Mouse (Mus musculus) neural tube, embryonic 12.5 days (tissue): ENCODE measurements around the gene Ncoa6. TPM values are rescaled to one million over a fixed set of nuclear protein-coding genes. Genes with fewer than 3 reads are reported as not detected.

ENCODE experiments used
- ATAC-seq: fragments of 200-750 bp; cut with Nextera tagmentation; 2 replicates; pipeline ENCODE4 v1.8.0; 2017; ENCODE audit warnings: low read depth, mild to moderate bottlenecking, moderate TSS enrichment, moderate library complexity; ENCODE audit not compliant: low FRiP score
- H3K27ac ChIP-seq: fragments of 300-500 bp; sonication (generic); 2 replicates; pipeline ENCODE4 v1.5.1; 2016
- H3K27me3 ChIP-seq: fragments of 300-500 bp; sonication (generic); replicated peaks from 2 replicates; pipeline ENCODE4 v1.6.1; 2016; ENCODE audit warnings: mild to moderate bottlenecking
- H3K36me3 ChIP-seq: fragments of 300-500 bp; sonication (generic); 2 replicates; pipeline ENCODE4 v1.6.1; 2016; ENCODE audit warnings: mild to moderate bottlenecking
- H3K4me1 ChIP-seq: fragments of 300-500 bp; sonication (generic); 2 replicates; pipeline ENCODE4 v1.6.1; 2016
- H3K4me2 ChIP-seq: fragments of 300-500 bp; sonication (generic); replicated peaks from 2 replicates; pipeline ENCODE4 v1.6.1; 2016; ENCODE audit warnings: mild to moderate bottlenecking
- H3K4me3 ChIP-seq: fragments of 300-500 bp; sonication (generic); 2 replicates; pipeline ENCODE4 v1.5.1; 2016
- H3K9ac ChIP-seq: fragments of 300-500 bp; sonication (generic); 2 replicates; pipeline ENCODE4 v1.6.1; 2016; ENCODE audit warnings: mild to moderate bottlenecking
- H3K9me3 ChIP-seq: fragments of 300-500 bp; sonication (generic); 2 replicates; pipeline ENCODE4 v1.6.1; 2016; ENCODE audit warnings: mild to moderate bottlenecking
- WGBS: fragments of 180-500 bp; shearing (Covaris S2); methylation state at CpG from one replicate; pipeline ENCODE4 v1.1.7; 2016; 5-methylcytosine and 5-hydroxymethylcytosine counted together
- polyA plus RNA-seq: library from polyadenylated mRNA; unstranded; fragments of >200 nt; fragmentation: Nextera tagmentation; extraction: Ambion mirVana; gene quantifications from 2 replicates; pipeline ENCODE4 v1.2.1, GENCODE M21; 2016

Gene Ncoa6
- polyA plus RNA-seq, 1 experiment from 2014 or later = 27.7 TPM

GRCm38 (mm10) chr2:155380261-155381059 lies 93.2 kb downstream of the Ncoa6 start, which contains the start of gene Trp53inp2:
Gene Trp53inp2 (plus strand): TSS chr2:155381059.
- WGBS = 52% methylated on average over 8 of the region's 8 CpGs
- peak within 1 kb of the TSS; percentile 76 for H3K4me3 ChIP-seq
- no peak for ATAC-seq

GRCm38 (mm10) chr2:155376191-155376590 lies 97.5 kb downstream of the Ncoa6 start:
- WGBS = 81% methylated on average over 10 of the region's 10 CpGs

More at GRCm38 (mm10) chr2:155380261-155381059, 93.2 kb downstream of the Ncoa6 start, which contains the start of gene Trp53inp2:
- Histone ChIP-seq H3K27ac (peak within 1 kb of the TSS; percentile 86), H3K4me1 (peaks cover 22% of the 10 kb centered on the region), H3K36me3 (peaks cover 4% of the 10 kb centered on the region; the same call in 1 of the 2 replicates), H3K9me3 (no peaks in the 10 kb centered on the region), H3K9ac (peak within 1 kb of the TSS; percentile 91), H3K4me2 (peak within 1 kb of the TSS; percentile 81), H3K27me3 (0 out of 2 replicates have a peak, but pooled peaks cover 5% of the 10 kb centered on the region)

GRCm38 (mm10) chr2:155374521-155374920 lies 99.2 kb downstream of the Ncoa6 start:
- H3K27ac ChIP-seq = no peak overlapping the region
- 0 out of 2 replicates have a peak, but pooled peaks cover 5% of the 10 kb centered on the region for H3K27me3 ChIP-seq
- H3K4me1 ChIP-seq = no peaks in the 10 kb centered on the region
- H3K4me3 ChIP-seq = no peak overlapping the region
- ATAC-seq = no peak
- no peak overlapping the region for H3K4me2 ChIP-seq
- H3K36me3 ChIP-seq = no peaks in the 10 kb centered on the region
- no peaks in the 10 kb centered on the region for H3K9me3 ChIP-seq
- no peak overlapping the region for H3K9ac ChIP-seq

More at GRCm38 (mm10) chr2:155376191-155376590, 97.5 kb downstream of the Ncoa6 start:
- Histone ChIP-seq H3K9me3 (no peaks in the 10 kb centered on the region), H3K36me3 (no peaks in the 10 kb centered on the region), H3K4me3 (no peak overlapping the region), H3K27me3 (0 out of 2 replicates have a peak, but pooled peaks cover 5% of the 10 kb centered on the region), H3K27ac (no peak overlapping the region), H3K9ac (no peak overlapping the region), H3K4me1 (peaks cover 6% of the 10 kb centered on the region; the same call in 1 of the 2 replicates), H3K4me2 (no peak overlapping the region)
- no peak for ATAC-seq

GRCm38 (mm10) chr2:155373886-155374285 lies 99.8 kb downstream of the Ncoa6 start:
- Histone ChIP-seq H3K36me3 (no peaks in the 10 kb centered on the region), H3K9ac (no peak overlapping the region), H3K27ac (no peak overlapping the region), H3K4me3 (no peak overlapping the region), H3K4me1 (no peaks in the 10 kb centered on the region), H3K4me2 (no peak overlapping the region), H3K27me3 (no peaks in the 10 kb centered on the region), H3K9me3 (no peaks in the 10 kb centered on the region)
- 88% methylated on average over 1 of the region's 1 CpGs for WGBS
- ATAC-seq = no peak

- no peaks in the 10 kb centered on the region for H3K36me3 ChIP-seq
- WGBS = 72% methylated on average over 1 of the region's 1 CpGs
Observed at GRCm38 (mm10) chr2:155373302-155373701, 100.4 kb downstream of the Ncoa6 start.

GRCm38 (mm10) chr2:155372451-155372850 lies 101.2 kb downstream of the Ncoa6 start:
- no peaks in the 10 kb centered on the region for H3K9me3 ChIP-seq
- no peaks in the 10 kb centered on the region for H3K4me1 ChIP-seq
- no peaks in the 10 kb centered on the region for H3K27me3 ChIP-seq
- no peak for ATAC-seq
- 64% methylated on average over 4 of the region's 4 CpGs for WGBS
- H3K27ac ChIP-seq = no peak overlapping the region
- H3K4me2 ChIP-seq = no peak overlapping the region
- H3K9ac ChIP-seq = no peak overlapping the region
- H3K36me3 ChIP-seq = no peaks in the 10 kb centered on the region
- no peak overlapping the region for H3K4me3 ChIP-seq

More at GRCm38 (mm10) chr2:155373302-155373701, 100.4 kb downstream of the Ncoa6 start:
- Histone ChIP-seq H3K4me1 (no peaks in the 10 kb centered on the region), H3K27ac (no peak overlapping the region), H3K9ac (no peak overlapping the region), H3K4me2 (no peak overlapping the region), H3K27me3 (no peaks in the 10 kb centered on the region), H3K9me3 (no peaks in the 10 kb centered on the region), H3K4me3 (no peak overlapping the region)
- no peak for ATAC-seq

GRCm38 (mm10) chr2:155369333-155369883 lies 104.3 kb downstream of the Ncoa6 start:
- H3K9ac ChIP-seq = no peak overlapping the region
- no peaks in the 10 kb centered on the region for H3K36me3 ChIP-seq
- no peaks in the 10 kb centered on the region for H3K9me3 ChIP-seq
- no peaks in the 10 kb centered on the region for H3K27me3 ChIP-seq
- no peak overlapping the region for H3K4me3 ChIP-seq
- no peak overlapping the region for H3K4me2 ChIP-seq
- ATAC-seq = no peak
- no peaks in the 10 kb centered on the region for H3K4me1 ChIP-seq
- 72% methylated on average over 7 of the region's 7 CpGs for WGBS
- H3K27ac ChIP-seq = no peak overlapping the region

- Histone ChIP-seq H3K9ac (no peak overlapping the region), H3K27me3 (no peaks in the 10 kb centered on the region), H3K9me3 (no peaks in the 10 kb centered on the region), H3K4me3 (no peak overlapping the region), H3K4me2 (no peak overlapping the region), H3K36me3 (no peaks in the 10 kb centered on the region), H3K4me1 (no peaks in the 10 kb centered on the region), H3K27ac (no peak overlapping the region)
- WGBS = 79% methylated on average over 7 of the region's 7 CpGs
- ATAC-seq = no peak
Observed at GRCm38 (mm10) chr2:155367635-155368284, 105.9 kb downstream of the Ncoa6 start.

- H3K4me3 ChIP-seq = peak overlapping the region; percentile 70
- WGBS = 34% methylated on average over 14 of the region's 14 CpGs
- no peak overlapping the region for H3K27ac ChIP-seq
- no peaks in the 10 kb centered on the region for H3K27me3 ChIP-seq
- H3K9me3 ChIP-seq = no peaks in the 10 kb centered on the region
- peaks cover 11% of the 10 kb centered on the region; the same call in 1 of the 2 replicates for H3K4me1 ChIP-seq
- 0 out of 2 replicates have a peak overlapping the region, but pooled peaks have one; percentile 19 for H3K9ac ChIP-seq
- peak; percentile 59 for ATAC-seq
- peak overlapping the region; percentile 87 for H3K4me2 ChIP-seq
- H3K36me3 ChIP-seq = no peaks in the 10 kb centered on the region
Observed at GRCm38 (mm10) chr2:155357686-155358399, 115.9 kb downstream of the Ncoa6 start.

GRCm38 (mm10) chr2:155356971-155357591 lies 116.6 kb downstream of the Ncoa6 start, which contains the start of gene Pigu:
Gene Pigu (minus strand): TSS chr2:155357430.
- H3K4me2 ChIP-seq = peak within 1 kb of the TSS; percentile 87
- ATAC-seq = peak; percentile 99
- H3K4me1 ChIP-seq = peaks cover 11% of the 10 kb centered on the region; the same call in 1 of the 2 replicates
- peak within 1 kb of the TSS; percentile 70 for H3K4me3 ChIP-seq
- under 1% methylated on average over 38 of the region's 38 CpGs for WGBS
- peak within 1 kb of the TSS; percentile 29; the same call in 1 of the 2 replicates for H3K27ac ChIP-seq
- H3K9me3 ChIP-seq = no peaks in the 10 kb centered on the region
- H3K36me3 ChIP-seq = no peaks in the 10 kb centered on the region
- no peaks in the 10 kb centered on the region for H3K27me3 ChIP-seq
- H3K9ac ChIP-seq = peak within 1 kb of the TSS; percentile 74

- no peaks in the 10 kb centered on the region for H3K36me3 ChIP-seq
- 90% methylated on average over 3 of the region's 3 CpGs for WGBS
- H3K27ac ChIP-seq = no peak overlapping the region
- ATAC-seq = no peak
- peaks cover 11% of the 10 kb centered on the region; the same call in 1 of the 2 replicates for H3K4me1 ChIP-seq
- H3K4me3 ChIP-seq = no peak overlapping the region
- H3K9me3 ChIP-seq = no peaks in the 10 kb centered on the region
- no peak overlapping the region for H3K9ac ChIP-seq
- no peak overlapping the region for H3K4me2 ChIP-seq
- no peaks in the 10 kb centered on the region for H3K27me3 ChIP-seq
Observed at GRCm38 (mm10) chr2:155354402-155354801, 119.3 kb downstream of the Ncoa6 start.
